Mouse (Mus musculus) neural tube, embryonic 14.5 days (tissue): ENCODE data around the gene Nav3. TPM values are rescaled to one million over a fixed set of nuclear protein-coding genes. Genes with fewer than 3 reads are reported as not detected.
A peak's percentile ranks its signal among the peaks of the same experiment; 100 is the strongest.

Experiments
- ATAC-seq: fragments of 200-750 bp; cut with Nextera tagmentation; 2 replicates; pipeline ENCODE4 v1.8.0; 2017; ENCODE audit warnings: low read depth, mild to moderate bottlenecking, moderate TSS enrichment, moderate library complexity
- H3K27ac ChIP-seq: fragments of 300-500 bp; sonication (generic); 2 replicates; pipeline ENCODE4 v1.5.1; 2014; ENCODE audit warnings: low read depth, mild to moderate bottlenecking, control low read depth, low read length, moderate library complexity, mixed read lengths
- H3K27me3 ChIP-seq: fragments of 300-500 bp; sonication (generic); 2 replicates; pipeline ENCODE4 v1.6.1; 2014; ENCODE audit warnings: low read length; ENCODE audit not compliant: control insufficient read depth, insufficient read depth
- H3K36me3 ChIP-seq: fragments of 300-500 bp; sonication (generic); 2 replicates; pipeline ENCODE4 v1.6.1; 2014; ENCODE audit warnings: low read length, mixed read lengths; ENCODE audit not compliant: control insufficient read depth, insufficient read depth
- H3K4me1 ChIP-seq: fragments of 300-500 bp; sonication (generic); 2 replicates; pipeline ENCODE4 v1.6.1; 2014; ENCODE audit warnings: low read length; ENCODE audit not compliant: control insufficient read depth, insufficient read depth
- H3K4me2 ChIP-seq: fragments of 300-500 bp; sonication (generic); 2 replicates; pipeline ENCODE4 v1.6.1; 2014; ENCODE audit warnings: mild to moderate bottlenecking, low read depth, low read length, control low read depth
- H3K4me3 ChIP-seq: fragments of 300-500 bp; sonication (generic); 2 replicates; pipeline ENCODE4 v1.5.1; 2014; ENCODE audit warnings: low read depth, low read length, control low read depth, mixed read lengths
- H3K9ac ChIP-seq: fragments of 300-500 bp; sonication (generic); replicated peaks from 2 replicates; pipeline ENCODE4 v1.6.1; 2014; ENCODE audit warnings: low read depth, mild to moderate bottlenecking, control low read depth, low read length, mixed read lengths
- H3K9me3 ChIP-seq: fragments of 300-500 bp; sonication (generic); 2 replicates; pipeline ENCODE4 v1.6.1; 2016; ENCODE audit warnings: low read length; ENCODE audit not compliant: control insufficient read depth
- WGBS: fragments of 180-500 bp; shearing (Covaris S2); extraction: QIAGEN DNeasy Blood & Tissue Kit; methylation state at CpG from one replicate; pipeline ENCODE4 v1.1.7; 2014; 5-methylcytosine and 5-hydroxymethylcytosine counted together
- polyA plus RNA-seq: library from polyadenylated mRNA; unstranded; fragments of >200 nt; fragmentation: Nextera tagmentation; extraction: Ambion mirVana; gene quantifications from 2 replicates; pipeline ENCODE4 v1.2.1, GENCODE M21; 2014

Nav3 gene
- polyA plus RNA-seq, 1 experiment from 2014 or later = 34.6 TPM

- Histone ChIP-seq H3K4me1 (no peaks in the 10 kb centered on the region), H3K4me2 (no peak overlapping the region), H3K27ac (no peak overlapping the region), H3K9ac (no peak overlapping the region), H3K9me3 (no peaks in the 10 kb centered on the region), H3K4me3 (no peak overlapping the region), H3K27me3 (no peaks in the 10 kb centered on the region), H3K36me3 (no peaks in the 10 kb centered on the region)
- 77% methylated on average over 3 of the region's 3 CpGs for WGBS
- ATAC-seq = no peak
Measured at GRCm38 (mm10) chr10:109950296-109950695, 505.7 kb downstream of the Nav3 start.

DNA sequence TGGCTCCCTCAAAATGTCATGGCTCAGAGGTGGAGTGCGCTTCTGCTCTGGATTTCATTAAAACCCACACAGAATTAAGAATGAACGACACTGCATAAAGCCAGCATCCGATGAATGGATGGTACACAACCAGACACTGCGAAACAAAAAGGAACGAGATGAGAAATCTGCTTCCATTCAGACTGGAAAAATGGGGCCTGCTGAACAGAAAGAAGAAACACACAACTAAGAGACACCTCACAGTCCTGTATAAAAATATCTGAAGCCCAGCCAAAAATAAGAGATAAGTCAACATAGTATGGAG, 526.7 kb downstream of the Nav3 start:
- ATAC-seq = no peak
- peak overlapping the region; percentile 20; the same call in 1 of the 2 replicates for H3K4me2 ChIP-seq
- 41% methylated on average over 5 of the region's 5 CpGs for WGBS
- no peaks in the 10 kb centered on the region for H3K27me3 ChIP-seq
- H3K4me1 ChIP-seq = peaks cover 6% of the 10 kb centered on the region; the same call in 1 of the 2 replicates
- no peak overlapping the region for H3K4me3 ChIP-seq
- H3K9me3 ChIP-seq = no peaks in the 10 kb centered on the region
- no peak overlapping the region for H3K9ac ChIP-seq
- H3K36me3 ChIP-seq = no peaks in the 10 kb centered on the region
- 0 out of 2 replicates have a peak overlapping the region, but pooled peaks have one; percentile 10 for H3K27ac ChIP-seq

DNA sequence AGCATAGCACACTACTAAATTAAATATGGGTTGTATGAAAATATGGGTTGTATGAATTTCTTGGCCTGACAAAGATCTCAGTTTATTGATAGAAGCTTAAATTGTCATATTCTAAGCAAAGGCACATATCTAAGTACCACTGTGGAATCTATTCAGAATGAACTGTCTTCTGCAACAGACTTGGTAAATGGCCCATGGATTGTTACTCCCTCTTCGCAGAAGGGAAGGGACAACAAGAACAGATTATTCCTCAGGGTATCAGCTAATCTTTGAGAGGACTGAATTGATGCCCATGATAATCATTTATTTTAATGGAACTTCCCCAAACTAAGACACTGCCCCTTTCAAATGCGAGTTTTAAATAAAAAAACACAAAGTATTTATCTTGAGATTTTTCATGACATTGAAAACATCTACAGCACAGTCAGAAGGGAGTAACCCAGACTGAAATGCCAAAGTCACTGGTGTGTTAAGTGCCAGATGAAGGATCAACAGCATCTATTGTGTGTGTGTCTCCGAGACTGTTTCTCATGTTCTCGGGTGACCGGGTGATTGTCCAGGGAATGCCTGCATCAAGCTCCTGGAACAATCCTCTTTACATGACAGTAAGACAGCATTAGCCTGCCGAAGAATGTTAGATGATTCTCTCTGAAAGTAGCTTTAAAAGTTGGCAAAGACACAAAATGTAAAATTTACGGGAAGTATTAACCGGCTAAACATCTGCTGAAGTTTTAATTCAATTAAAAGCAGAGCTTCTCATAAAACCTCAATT, 527.3 kb downstream of the Nav3 start:
- ATAC-seq = no peak
- H3K4me3 ChIP-seq = no peak overlapping the region

GRCm38 (mm10) chr10:109926149-109926548, 529.9 kb downstream of the Nav3 start:
- WGBS = 79% methylated on average over 3 of the region's 3 CpGs
- H3K4me2 ChIP-seq = no peak overlapping the region
- no peaks in the 10 kb centered on the region for H3K27me3 ChIP-seq

More for the DNA sequence above, 527.3 kb downstream of the Nav3 start:
- Histone ChIP-seq H3K27me3 (no peaks in the 10 kb centered on the region), H3K9ac (no peak overlapping the region), H3K9me3 (no peaks in the 10 kb centered on the region), H3K27ac (0 out of 2 replicates have a peak overlapping the region, but pooled peaks have one; percentile 10), H3K4me1 (peaks cover 6% of the 10 kb centered on the region; the same call in 1 of the 2 replicates), H3K4me2 (peak overlapping the region; percentile 20; the same call in 1 of the 2 replicates), H3K36me3 (no peaks in the 10 kb centered on the region)
- WGBS = 38% methylated on average over 8 of the region's 8 CpGs

DNA sequence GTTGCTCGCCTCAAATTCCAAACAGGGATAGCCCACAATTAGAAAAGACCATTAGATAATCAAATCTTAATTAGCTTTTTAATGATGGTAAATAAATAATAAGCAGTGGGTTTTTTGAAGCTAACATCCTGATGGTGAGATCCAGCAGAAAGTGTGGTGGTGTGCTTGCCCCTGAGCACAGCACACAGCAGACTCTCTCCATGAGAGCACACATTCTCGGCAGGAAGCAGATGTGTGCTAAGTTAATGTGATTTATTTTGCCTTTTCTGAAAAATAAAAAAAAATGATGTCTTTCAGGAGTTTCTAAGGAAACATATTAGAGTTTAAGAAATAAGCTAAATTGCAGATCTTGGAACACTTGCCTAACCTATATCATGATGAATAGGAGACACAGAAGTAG, 531.9 kb downstream of the Nav3 start:
- no peak for ATAC-seq
- no peak overlapping the region for H3K4me3 ChIP-seq
- WGBS = 66% methylated on average over 2 of the region's 2 CpGs

More at GRCm38 (mm10) chr10:109926149-109926548, 529.9 kb downstream of the Nav3 start:
- Histone ChIP-seq H3K27ac (no peak overlapping the region), H3K4me3 (no peak overlapping the region), H3K4me1 (peaks cover 6% of the 10 kb centered on the region; the same call in 1 of the 2 replicates), H3K9me3 (no peaks in the 10 kb centered on the region), H3K9ac (no peak overlapping the region), H3K36me3 (no peaks in the 10 kb centered on the region)
- no peak for ATAC-seq

DNA sequence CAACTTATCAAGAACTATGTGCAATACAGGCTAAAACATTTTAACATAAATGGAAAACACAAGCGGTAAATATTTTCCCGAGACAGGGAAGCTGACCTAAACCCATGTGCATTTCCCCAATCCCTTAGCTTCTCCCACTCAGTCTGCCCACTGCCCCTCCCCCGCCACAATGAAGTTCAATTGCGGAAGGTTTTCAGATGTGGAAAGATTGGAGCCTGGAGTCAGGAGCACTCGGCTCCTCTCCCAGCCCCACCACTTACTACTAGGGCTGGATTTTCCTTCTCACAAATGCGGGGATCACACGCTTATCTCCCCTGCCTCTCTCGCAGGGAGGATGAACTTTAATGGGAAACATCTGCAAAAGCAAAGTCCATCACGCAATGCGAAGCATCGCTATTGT, 534.6 kb downstream of the Nav3 start:
- 54% methylated on average over 11 of the region's 11 CpGs for WGBS
- no peak overlapping the region for H3K27ac ChIP-seq
- no peak overlapping the region for H3K9ac ChIP-seq
- no peaks in the 10 kb centered on the region for H3K9me3 ChIP-seq
- ATAC-seq = 0 out of 2 replicates have a peak, but pooled peaks have one; percentile 13
- no peaks in the 10 kb centered on the region for H3K4me1 ChIP-seq
- no peaks in the 10 kb centered on the region for H3K36me3 ChIP-seq
- no peaks in the 10 kb centered on the region for H3K27me3 ChIP-seq
- no peak overlapping the region for H3K4me3 ChIP-seq
- 0 out of 2 replicates have a peak overlapping the region, but pooled peaks have one; percentile 9 for H3K4me2 ChIP-seq

More for the DNA sequence above, 531.9 kb downstream of the Nav3 start:
- H3K27ac ChIP-seq = no peak overlapping the region
- H3K36me3 ChIP-seq = no peaks in the 10 kb centered on the region
- H3K9me3 ChIP-seq = no peaks in the 10 kb centered on the region
- H3K9ac ChIP-seq = no peak overlapping the region
- no peaks in the 10 kb centered on the region for H3K27me3 ChIP-seq
- peaks cover 6% of the 10 kb centered on the region; the same call in 1 of the 2 replicates for H3K4me1 ChIP-seq
- no peak overlapping the region for H3K4me2 ChIP-seq

GRCm38 (mm10) chr10:109920607-109921187, 535.3 kb downstream of the Nav3 start:
- peak; percentile 84 for ATAC-seq
- no peak overlapping the region for H3K4me3 ChIP-seq
- no peak overlapping the region for H3K27ac ChIP-seq
- H3K36me3 ChIP-seq = no peaks in the 10 kb centered on the region
- H3K27me3 ChIP-seq = no peaks in the 10 kb centered on the region
- no peaks in the 10 kb centered on the region for H3K4me1 ChIP-seq
- no peak overlapping the region for H3K9ac ChIP-seq
- H3K9me3 ChIP-seq = no peaks in the 10 kb centered on the region
- WGBS = 17% methylated on average over 6 of the region's 6 CpGs
- no peak overlapping the region for H3K4me2 ChIP-seq

GRCm38 (mm10) chr10:109919515-109919914, 536.5 kb downstream of the Nav3 start:
- no peak for ATAC-seq
- no peaks in the 10 kb centered on the region for H3K9me3 ChIP-seq
- no peak overlapping the region for H3K4me3 ChIP-seq
- no peaks in the 10 kb centered on the region for H3K4me1 ChIP-seq
- H3K27ac ChIP-seq = no peak overlapping the region
- no peaks in the 10 kb centered on the region for H3K36me3 ChIP-seq
- no peaks in the 10 kb centered on the region for H3K27me3 ChIP-seq
- H3K9ac ChIP-seq = no peak overlapping the region
- WGBS = 54% methylated on average over 1 of the region's 1 CpGs
- no peak overlapping the region for H3K4me2 ChIP-seq

GRCm38 (mm10) chr10:109907206-109907605, 548.8 kb downstream of the Nav3 start:
- H3K4me2 ChIP-seq = no peak overlapping the region
- 70% methylated on average over 4 of the region's 4 CpGs for WGBS
- no peaks in the 10 kb centered on the region for H3K36me3 ChIP-seq
- no peaks in the 10 kb centered on the region for H3K4me1 ChIP-seq
- H3K27me3 ChIP-seq = no peaks in the 10 kb centered on the region
- no peak overlapping the region for H3K9ac ChIP-seq
- H3K4me3 ChIP-seq = no peak overlapping the region
- no peaks in the 10 kb centered on the region for H3K9me3 ChIP-seq
- H3K27ac ChIP-seq = no peak overlapping the region
- ATAC-seq = no peak
